Mouse (Mus musculus) liver, embryonic 16.5 days (tissue): ENCODE data around the gene Card11. TPM values are rescaled to one million over a fixed set of nuclear protein-coding genes. Genes with fewer than 3 reads are reported as not detected.

Experiments used
- ATAC-seq: fragments of 200-750 bp; cut with Nextera tagmentation; 2 replicates; pipeline ENCODE4 v1.8.0; 2017; ENCODE audit warnings: low read depth, mild to moderate bottlenecking, moderate number of reproducible peaks, moderate library complexity
- H3K27ac ChIP-seq: fragments of 300-500 bp; sonication (generic); 2 replicates; pipeline ENCODE4 v1.5.1; 2014; ENCODE audit warnings: mild to moderate bottlenecking, low read length
- H3K27me3 ChIP-seq: fragments of 300-500 bp; sonication (generic); 2 replicates; pipeline ENCODE4 v1.6.1; 2014; ENCODE audit warnings: low read depth, low read length, mixed read lengths; ENCODE audit not compliant: control insufficient read depth, insufficient read depth
- H3K36me3 ChIP-seq: fragments of 300-500 bp; sonication (generic); 2 replicates; pipeline ENCODE4 v1.6.1; 2014; ENCODE audit warnings: mild to moderate bottlenecking; ENCODE audit not compliant: control insufficient read depth, insufficient read depth
- H3K4me1 ChIP-seq: fragments of 300-500 bp; sonication (generic); 2 replicates; pipeline ENCODE4 v1.6.1; 2014; ENCODE audit warnings: low read depth, low read length, mixed read lengths; ENCODE audit not compliant: control insufficient read depth
- H3K4me2 ChIP-seq: fragments of 300-500 bp; sonication (generic); 2 replicates; pipeline ENCODE4 v1.6.1; 2014; ENCODE audit warnings: low read depth, low read length, mixed read lengths
- H3K4me3 ChIP-seq: fragments of 300-500 bp; sonication (generic); 2 replicates; pipeline ENCODE4 v1.5.1; 2014; ENCODE audit warnings: low read depth, mild to moderate bottlenecking, low read length
- H3K9ac ChIP-seq: fragments of 300-500 bp; sonication (generic); 2 replicates; pipeline ENCODE4 v1.6.1; 2014; ENCODE audit warnings: low read depth, low read length
- H3K9me3 ChIP-seq: fragments of 300-500 bp; sonication (generic); replicated peaks from 2 replicates; pipeline ENCODE4 v1.6.1; 2016; ENCODE audit warnings: low read length; ENCODE audit not compliant: control insufficient read depth
- WGBS: fragments of 180-500 bp; shearing (Covaris S2); extraction: QIAGEN DNeasy Blood & Tissue Kit; methylation state at CpG from one replicate; pipeline ENCODE4 v1.1.7; 2014; ENCODE audit not compliant: insufficient replicate concordance; 5-methylcytosine and 5-hydroxymethylcytosine counted together
- polyA plus RNA-seq: library from polyadenylated mRNA; unstranded; fragments of >200 nt; fragmentation: Nextera tagmentation; extraction: Ambion mirVana; gene quantifications from 2 replicates; pipeline ENCODE4 v1.2.1, GENCODE M21; 2015

The Card11 gene
- polyA plus RNA-seq, 1 experiment from 2014 or later = 0.08 TPM

DNA sequence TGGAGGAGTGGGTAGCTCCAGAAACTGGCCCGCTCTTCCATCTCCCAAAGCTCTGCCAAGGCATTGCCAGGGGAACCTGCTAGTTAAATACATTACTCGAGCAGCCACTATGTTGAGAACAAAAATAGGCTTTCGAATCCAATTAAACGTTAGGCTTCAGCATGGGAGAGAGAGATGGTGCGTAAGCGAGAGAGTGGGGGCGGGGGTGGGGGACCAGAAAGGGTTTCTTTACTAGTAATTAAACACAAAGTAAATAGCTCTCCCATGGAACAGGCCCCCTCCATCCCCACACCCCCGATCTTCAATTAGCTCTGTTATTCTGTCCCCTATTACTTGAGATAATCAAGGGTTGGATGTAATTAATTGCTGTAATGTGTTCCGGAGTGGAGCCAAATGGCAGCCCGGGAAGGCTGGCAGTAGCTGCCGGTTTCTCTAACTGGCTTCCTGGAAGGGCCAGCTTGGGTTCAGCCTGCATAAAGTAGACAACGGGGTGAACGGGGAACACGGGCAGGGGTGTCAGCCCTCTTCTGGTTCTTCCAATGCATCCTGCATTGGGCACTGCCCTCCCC, 59.4 kb downstream of the Card11 start:
- Histone ChIP-seq H3K27ac (no peak overlapping the region), H3K4me2 (no peak overlapping the region), H3K27me3 (no peaks in the 10 kb centered on the region), H3K4me1 (no peaks in the 10 kb centered on the region), H3K9ac (no peak overlapping the region), H3K4me3 (no peak overlapping the region), H3K36me3 (no peaks in the 10 kb centered on the region), H3K9me3 (no peaks in the 10 kb centered on the region)
- no peak for ATAC-seq
- 71% methylated on average over 14 of the region's 14 CpGs for WGBS

GRCm38 (mm10) chr5:140940257-140940922, 60.0 kb downstream of the Card11 start:
- H3K27me3 ChIP-seq = no peaks in the 10 kb centered on the region
- no peak overlapping the region for H3K4me2 ChIP-seq
- 44% methylated on average over 5 of the region's 5 CpGs for WGBS
- no peaks in the 10 kb centered on the region for H3K36me3 ChIP-seq
- H3K4me1 ChIP-seq = no peaks in the 10 kb centered on the region
- no peak overlapping the region for H3K27ac ChIP-seq
- no peak overlapping the region for H3K9ac ChIP-seq
- ATAC-seq = no peak
- no peak overlapping the region for H3K4me3 ChIP-seq
- no peaks in the 10 kb centered on the region for H3K9me3 ChIP-seq

- Histone ChIP-seq H3K9me3 (no peaks in the 10 kb centered on the region), H3K4me1 (no peaks in the 10 kb centered on the region), H3K4me3 (no peak overlapping the region), H3K36me3 (no peaks in the 10 kb centered on the region), H3K27ac (no peak overlapping the region), H3K27me3 (no peaks in the 10 kb centered on the region), H3K9ac (no peak overlapping the region), H3K4me2 (no peak overlapping the region)
- 62% methylated on average over 7 of the region's 7 CpGs for WGBS
- no peak for ATAC-seq
Measured at GRCm38 (mm10) chr5:140936816-140937215, 63.6 kb downstream of the Card11 start.

DNA sequence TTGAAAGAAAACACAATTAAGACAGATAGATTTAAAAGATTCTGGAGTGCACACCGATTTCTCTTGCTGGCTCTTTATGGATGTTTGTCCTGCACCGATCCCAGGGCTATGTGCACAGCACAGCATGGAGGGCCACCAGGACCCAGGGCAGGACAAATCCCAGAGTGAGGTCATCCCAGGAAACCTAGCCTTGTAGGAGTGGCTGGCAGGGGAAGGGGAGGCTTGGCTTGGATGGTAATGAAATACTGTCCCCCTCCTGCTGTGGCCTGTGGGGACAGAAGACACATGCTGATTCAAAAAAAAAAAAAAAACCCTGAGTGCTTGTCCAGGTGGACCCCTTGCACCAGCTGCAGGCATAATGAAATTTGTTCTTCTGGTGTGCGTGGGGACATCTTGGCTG, 64.5 kb downstream of the Card11 start:
- 58% methylated on average over 3 of the region's 3 CpGs for WGBS
- ATAC-seq = no peak
- Histone ChIP-seq H3K36me3 (no peaks in the 10 kb centered on the region), H3K4me2 (no peak overlapping the region), H3K9me3 (no peaks in the 10 kb centered on the region), H3K27ac (no peak overlapping the region), H3K27me3 (no peaks in the 10 kb centered on the region), H3K9ac (no peak overlapping the region), H3K4me1 (no peaks in the 10 kb centered on the region), H3K4me3 (no peak overlapping the region)

- H3K4me3 ChIP-seq = no peak overlapping the region
- no peaks in the 10 kb centered on the region for H3K36me3 ChIP-seq
- H3K9ac ChIP-seq = no peak overlapping the region
- no peak overlapping the region for H3K27ac ChIP-seq
- ATAC-seq = no peak
- H3K27me3 ChIP-seq = no peaks in the 10 kb centered on the region
- H3K4me1 ChIP-seq = no peaks in the 10 kb centered on the region
- no peak overlapping the region for H3K4me2 ChIP-seq
- H3K9me3 ChIP-seq = no peaks in the 10 kb centered on the region
- 63% methylated on average over 9 of the region's 9 CpGs for WGBS
Measured at GRCm38 (mm10) chr5:140934639-140935315, 65.6 kb downstream of the Card11 start.

- Histone ChIP-seq H3K27me3 (no peaks in the 10 kb centered on the region), H3K36me3 (no peaks in the 10 kb centered on the region), H3K4me1 (no peaks in the 10 kb centered on the region), H3K4me3 (no peak overlapping the region), H3K27ac (no peak overlapping the region), H3K9ac (no peak overlapping the region), H3K4me2 (no peak overlapping the region), H3K9me3 (no peaks in the 10 kb centered on the region)
- ATAC-seq = no peak
- WGBS = 42% methylated on average over 5 of the region's 5 CpGs
Measured at GRCm38 (mm10) chr5:140931523-140932229, 68.7 kb downstream of the Card11 start.

- ATAC-seq = no peak
Measured at GRCm38 (mm10) chr5:140918519-140918918, 81.9 kb downstream of the Card11 start.

DNA sequence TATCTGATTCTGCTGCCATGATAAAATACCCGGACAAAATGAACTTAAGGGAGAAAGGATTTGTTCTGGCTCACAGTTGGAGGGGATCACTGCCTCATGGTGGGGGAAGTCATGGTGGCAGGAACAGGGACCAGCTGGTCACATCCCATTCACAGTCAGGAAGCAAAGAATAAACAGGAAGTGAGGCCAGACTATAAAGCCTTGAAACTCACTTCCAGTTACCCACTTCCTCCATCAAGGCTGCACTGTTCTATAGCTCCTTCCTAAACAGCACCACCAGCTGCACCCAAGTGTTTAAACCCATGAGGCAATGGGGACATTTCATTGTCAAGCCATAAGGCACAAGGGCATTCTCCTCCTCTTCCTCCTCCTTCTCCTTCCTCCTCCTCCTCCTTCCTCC, 82.6 kb downstream of the Card11 start:
- Histone ChIP-seq H3K4me1 (no peaks in the 10 kb centered on the region), H3K9me3 (no peaks in the 10 kb centered on the region), H3K36me3 (no peaks in the 10 kb centered on the region), H3K9ac (no peak overlapping the region), H3K4me2 (no peak overlapping the region), H3K27me3 (no peaks in the 10 kb centered on the region), H3K4me3 (no peak overlapping the region), H3K27ac (no peak overlapping the region)
- WGBS = 67% methylated on average over 1 of the region's 1 CpGs
- ATAC-seq = no peak

More at GRCm38 (mm10) chr5:140918519-140918918, 81.9 kb downstream of the Card11 start:
- H3K9me3 ChIP-seq = no peaks in the 10 kb centered on the region
- H3K36me3 ChIP-seq = no peaks in the 10 kb centered on the region
- no peak overlapping the region for H3K4me3 ChIP-seq
- H3K9ac ChIP-seq = no peak overlapping the region
- WGBS = 55% methylated on average over 1 of the region's 1 CpGs
- no peaks in the 10 kb centered on the region for H3K4me1 ChIP-seq
- no peak overlapping the region for H3K4me2 ChIP-seq
- no peak overlapping the region for H3K27ac ChIP-seq
- H3K27me3 ChIP-seq = no peaks in the 10 kb centered on the region

DNA sequence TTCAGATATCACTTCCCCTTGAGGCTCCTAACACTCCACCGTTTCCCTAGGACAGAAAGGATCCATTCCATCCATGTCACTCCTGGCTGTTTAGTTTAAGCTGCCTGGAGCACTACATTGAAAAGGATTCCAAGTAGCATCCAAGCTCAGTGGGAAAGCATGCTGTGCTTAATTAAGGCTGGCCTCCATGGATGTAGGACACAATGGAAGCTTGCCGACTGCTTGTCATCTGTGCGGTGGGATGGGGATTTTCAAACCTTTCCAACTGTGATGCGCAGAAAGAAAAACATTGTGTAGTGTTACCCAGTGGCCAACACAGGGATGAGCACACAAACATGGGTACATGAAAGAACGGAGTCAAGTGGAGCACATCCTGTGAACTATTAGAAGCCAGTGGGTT, 89.5 kb downstream of the Card11 start:
- Histone ChIP-seq H3K9ac (no peak overlapping the region), H3K4me2 (no peak overlapping the region), H3K9me3 (no peaks in the 10 kb centered on the region), H3K4me3 (no peak overlapping the region), H3K4me1 (no peaks in the 10 kb centered on the region), H3K27me3 (no peaks in the 10 kb centered on the region), H3K27ac (no peak overlapping the region), H3K36me3 (no peaks in the 10 kb centered on the region)
- no peak for ATAC-seq
- 84% methylated on average over 5 of the region's 5 CpGs for WGBS
